Mouse (Mus musculus) MEL (cell line): ENCODE data around the gene Dhh. TPM values are rescaled to one million over a fixed set of nuclear protein-coding genes. Genes with fewer than 3 reads are reported as not detected.

Experiments
- DNase-seq: peaks from one replicate; pipeline ENCODE4 v3.0.0; 2011; ENCODE audit warnings: low read depth, low spot score
- H3K27ac ChIP-seq: 2 replicates; pipeline ENCODE4 v1.5.1; 2012; ENCODE audit warnings: low read depth, mild to moderate bottlenecking, control low read depth, low read length, moderate library complexity; ENCODE audit not compliant: control insufficient read depth
- H3K27me3 ChIP-seq, 2 experiments: fragments of 150-350 bp in 1 of 2; sonication (generic) in 1 of 2; 2 replicates each; pipeline ENCODE4 v1.6.1; 2012; ENCODE audit warnings: low read length in 2 of 2, mild to moderate bottlenecking in 2 of 2, improper control_type of control experiment in 1 of 2, moderate library complexity in 1 of 2; ENCODE audit not compliant: insufficient read depth in 2 of 2, control insufficient read depth in 1 of 2
- H3K36me3 ChIP-seq, 2 experiments: 2 replicates each; pipeline ENCODE4 v1.6.1; 2012 to 2014; ENCODE audit warnings: low read length in 2 of 2, improper control_type of control experiment in 1 of 2, inconsistent platforms in 1 of 2, mild to moderate bottlenecking in 1 of 2; ENCODE audit not compliant: insufficient read depth in 2 of 2, control insufficient read depth in 1 of 2
- H3K4me1 ChIP-seq, 2 experiments: fragments of 150-350 bp in 1 of 2; sonication (generic) in 1 of 2; 2 replicates each; pipeline ENCODE4 v1.6.1; 2012; ENCODE audit warnings: low read length in 2 of 2, improper control_type of control experiment in 1 of 2, mild to moderate bottlenecking in 1 of 2; ENCODE audit not compliant: insufficient read depth in 2 of 2, control insufficient read depth in 1 of 2
- H3K4me3 ChIP-seq, 2 experiments: fragments of 150-350 bp in 1 of 2; sonication (generic) in 1 of 2; 2 replicates each; pipeline ENCODE4 v1.5.1; 2012; ENCODE audit warnings: low read depth in 2 of 2, low read length in 2 of 2, mild to moderate bottlenecking in 2 of 2, moderate library complexity in 2 of 2, control low read depth in 1 of 2, improper control_type of control experiment in 1 of 2; ENCODE audit not compliant: control insufficient read depth in 1 of 2, insufficient read depth in 1 of 2
- H3K79me2 ChIP-seq: 2 replicates; pipeline ENCODE4 v1.6.1; 2012; ENCODE audit warnings: mild to moderate bottlenecking, low read length, moderate library complexity; ENCODE audit not compliant: control insufficient read depth, poor library complexity, insufficient read depth
- H3K9ac ChIP-seq: 2 replicates; pipeline ENCODE4 v1.6.1; 2012; ENCODE audit warnings: low read depth, mild to moderate bottlenecking, control low read depth, low read length, moderate library complexity; ENCODE audit not compliant: control insufficient read depth, poor library complexity, severe bottlenecking
- H3K9me3 ChIP-seq: fragments of 150-350 bp; sonication (generic); replicated peaks from 2 replicates; pipeline ENCODE4 v1.6.1; 2012; ENCODE audit warnings: mild to moderate bottlenecking, low read length, improper control_type of control experiment, moderate library complexity; ENCODE audit not compliant: insufficient read depth
- CTCF ChIP-seq, 3 experiments: IDR thresholded peaks in 2 of 3; conservative IDR thresholded peaks in 1 of 3; 2 replicates each; pipeline ENCODE4 v1.5.1; 2011 to 2012; ENCODE audit warnings: low read length in 3 of 3, low read depth in 2 of 3, mild to moderate bottlenecking in 2 of 3, improper control_type of control experiment in 1 of 3, inconsistent platforms in 1 of 3, mixed read lengths in 1 of 3, moderate library complexity in 1 of 3; ENCODE audit not compliant: control insufficient read depth in 1 of 3, insufficient read depth in 1 of 3, poor library complexity in 1 of 3, severe bottlenecking in 1 of 3
- HCFC1 ChIP-seq: IDR thresholded peaks from 2 replicates; pipeline ENCODE4 v1.6.1; 2012; ENCODE audit warnings: low read depth, mild to moderate bottlenecking, inconsistent platforms, low read length, improper control_type of control experiment, moderate library complexity
- MAZ ChIP-seq: IDR thresholded peaks from 2 replicates; pipeline ENCODE4 v1.6.1; 2012; ENCODE audit warnings: low read depth, mild to moderate bottlenecking, inconsistent platforms, low read length, improper control_type of control experiment
- MYB ChIP-seq: IDR thresholded peaks from 2 replicates; pipeline ENCODE4 v1.6.1; 2011; ENCODE audit warnings: mild to moderate bottlenecking, low read depth, low read length, improper control_type of control experiment
- MYC ChIP-seq: IDR thresholded peaks from 2 replicates; pipeline ENCODE4 v1.6.1; 2011; ENCODE audit warnings: low read depth, mild to moderate bottlenecking, low read length, improper control_type of control experiment, moderate library complexity
- NRF1 ChIP-seq: IDR thresholded peaks from 2 replicates; pipeline ENCODE4 v1.6.1; 2014; ENCODE audit warnings: low read depth, mild to moderate bottlenecking, inconsistent platforms, low read length, improper control_type of control experiment, moderate library complexity; ENCODE audit not compliant: poor library complexity, insufficient read depth, severe bottlenecking
- RCOR1 ChIP-seq: IDR thresholded peaks from 2 replicates; pipeline ENCODE4 v1.6.1; 2012; ENCODE audit warnings: low read depth, mild to moderate bottlenecking, inconsistent platforms, low read length, improper control_type of control experiment
- SMC3 ChIP-seq: IDR thresholded peaks from 2 replicates; pipeline ENCODE4 v1.6.1; 2011; ENCODE audit warnings: low read depth, low read length, improper control_type of control experiment
- TAL1 ChIP-seq: IDR thresholded peaks from 2 replicates; pipeline ENCODE4 v1.6.1; 2012; ENCODE audit warnings: mild to moderate bottlenecking, inconsistent platforms, low read length, moderate library complexity, mixed read lengths
- TBP ChIP-seq: IDR thresholded peaks from 2 replicates; pipeline ENCODE4 v1.8.0; 2011; ENCODE audit warnings: low read depth, low read length, improper control_type of control experiment
- UBTF ChIP-seq: IDR thresholded peaks from 2 replicates; pipeline ENCODE4 v1.6.1; 2012; ENCODE audit warnings: low read depth, mild to moderate bottlenecking, inconsistent platforms, low read length, improper control_type of control experiment, moderate library complexity, borderline replicate concordance; ENCODE audit not compliant: insufficient read depth
- ZC3H11A ChIP-seq: IDR thresholded peaks from 2 replicates; pipeline ENCODE4 v1.6.1; 2012; ENCODE audit warnings: low read depth, mild to moderate bottlenecking, inconsistent platforms, low read length, improper control_type of control experiment
- ZKSCAN1 ChIP-seq: IDR thresholded peaks from 2 replicates; pipeline ENCODE4 v1.6.1; 2012; ENCODE audit warnings: low read depth, mild to moderate bottlenecking, inconsistent platforms, low read length, improper control_type of control experiment, moderate library complexity
- ZNF384 ChIP-seq: IDR thresholded peaks from 2 replicates; pipeline ENCODE4 v1.6.1; 2012; ENCODE audit warnings: low read depth, mild to moderate bottlenecking, inconsistent platforms, low read length, improper control_type of control experiment
- polyA plus RNA-seq, 2 experiments: library from polyadenylated mRNA; stranded (reverse) in 1 of 2; unstranded in 1 of 2; fragments of >175 nt in 1 of 2; fragments of >200 nt in 1 of 2; gene quantifications; 2 replicates each; pipeline versions ENCODE4 v1.2.1 to v1.2.4; 2012; ENCODE audit warnings: low replicate concordance in 2 of 2, low read depth in 1 of 2; ENCODE audit not compliant: insufficient read length in 2 of 2, insufficient read depth in 1 of 2, missing spikeins in 1 of 2
- total RNA-seq: library from RNA; depleted of rRNA; stranded (reverse); fragments of 300-350 nt; gene quantifications from 2 replicates; pipeline ENCODE4 v1.2.3, GENCODE M21; 2012

Gene Dhh
- total and polyA plus RNA-seq, 3 experiments = 0.12 TPM; not detected in 2

GRCm38 (mm10) chr15:98930017-98930734 is 31.8 kb upstream of the Dhh start (continued):
- TF ChIP-seq MYC = 0 out of 2 replicates have a peak, but pooled peaks have one; percentile 35
- TF ChIP-seq UBTF = no peak
- TF ChIP-seq ZNF384 = no peak

GRCm38 (mm10) chr15:98928598-98929240 is 30.4 kb upstream of the Dhh start:
- H3K4me1 ChIP-seq = no peaks in the 10 kb centered on the region
- H3K27me3 ChIP-seq = no peaks in the 10 kb centered on the region
- peaks cover 8% of the 10 kb centered on the region for H3K79me2 ChIP-seq
- no peaks in the 10 kb centered on the region for H3K9me3 ChIP-seq
- H3K4me3 ChIP-seq = no peak overlapping the region
- no peak overlapping the region for H3K9ac ChIP-seq
- peaks cover 2 to 3% of the 10 kb centered on the region in 2 experiments; a peak in 2 of 4 replicates for H3K36me3 ChIP-seq
- H3K27ac ChIP-seq = no peak overlapping the region
- peak; percentile 47 for DNase-seq
- TF ChIP-seq NRF1 (0 out of 2 replicates have a peak, but pooled peaks have one; percentile 22), ZKSCAN1 (no peak), CTCF (IDR thresholded peaks at IDR 0.05 in 2 of 3, conservative IDR thresholded peaks at IDR 0.05 in 1 of 3; ENCODE audit: control insufficient read depth in 1 of 3, insufficient read depth in 1 of 3, low read depth in 2 of 3, low read length in 3 of 3, poor library complexity in 1 of 3, severe bottlenecking in 1 of 3) (peak; percentile 26 to 53 (median 29); a peak in 4 of 6 replicates), TAL1 (no peak), MAZ (no peak), MYB (no peak), RCOR1 (no peak), SMC3 (peak; percentile 37), HCFC1 (no peak)

- H3K27me3 ChIP-seq = no peaks in the 10 kb centered on the region
- H3K9me3 ChIP-seq = no peaks in the 10 kb centered on the region
- H3K9ac ChIP-seq = no peak overlapping the region
- no peak overlapping the region for H3K4me3 ChIP-seq
- peaks cover 3 to 5% of the 10 kb centered on the region in 2 experiments; a peak in 2 of 4 replicates for H3K4me1 ChIP-seq
- H3K27ac ChIP-seq = no peak overlapping the region
- no peaks in the 10 kb centered on the region for H3K79me2 ChIP-seq
- TF ChIP-seq ZC3H11A (no peak), TBP (no peak)
- H3K36me3 ChIP-seq = peaks cover 0 to 4% of the 10 kb centered on the region in 2 experiments; a peak in 2 of 4 replicates
- DNase-seq = no peak
Observed at GRCm38 (mm10) chr15:98927566-98927965, 29.2 kb upstream of the Dhh start.
